Mouse (Mus musculus): ENCODE measurements at regions not wholly inside any gene's neighbourhood (a gene's known extent, or its start where the extent isn't known, plus 50 kb on each side); places are given as distances from the start of the nearest gene placed in this dataset.
"Not testable (repeated sequence)": the region's sequence is repeated elsewhere in the genome, so short reads cannot be mapped to it uniquely, and the experiment has no call there.

DNA sequence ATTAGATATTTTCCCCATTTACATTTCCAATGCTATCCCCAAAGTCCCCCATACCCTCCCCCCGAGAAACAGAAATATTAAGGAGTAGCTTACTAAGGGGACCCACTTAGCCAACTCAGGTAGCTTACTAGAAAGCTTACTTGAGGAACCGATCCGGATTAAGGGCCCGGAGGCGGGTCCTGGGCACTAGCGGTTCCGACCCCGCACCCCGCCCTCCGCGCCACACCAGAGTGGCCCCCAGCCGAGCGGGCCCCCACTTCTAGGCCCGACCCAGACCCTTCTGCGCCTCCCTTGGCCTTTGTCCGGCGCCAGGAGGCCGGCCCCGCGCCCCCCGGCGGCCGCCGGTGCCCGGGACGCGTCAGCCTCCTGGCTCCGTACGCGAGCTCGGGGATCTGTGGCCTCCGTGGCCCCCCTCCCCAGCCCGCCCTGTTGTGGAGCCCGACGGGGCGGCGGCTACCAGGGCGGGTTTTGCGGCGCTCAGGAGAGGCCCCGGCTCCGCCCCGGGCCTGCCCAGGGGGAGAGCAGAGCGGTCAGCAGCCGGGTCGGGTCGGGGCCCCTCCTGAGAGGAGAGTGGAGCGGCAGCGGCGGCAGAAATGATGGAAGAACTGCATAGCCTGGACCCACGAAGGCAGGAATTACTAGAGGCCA is 106.5 kb downstream of the Zfp600 start:
- Histone ChIP-seq H3K4me3 (peak overlapping the region; percentile 46), H3K27ac (replicated peaks) (peak overlapping the region; percentile 57; the same call in 1 of the 2 replicates)
- not testable (repeated sequence) for H3K36me3 ChIP-seq; H3K4me1 ChIP-seq; H3K27me3 ChIP-seq (ENCODE audit: low read depth, poor library complexity, severe bottlenecking); H3K9me3 ChIP-seq (replicated peaks)
- DNase-seq (ENCODE audit: low spot score): peak; percentile 24
- 9% methylated on average over 40 of the region's 51 CpGs for WGBS

DNA sequence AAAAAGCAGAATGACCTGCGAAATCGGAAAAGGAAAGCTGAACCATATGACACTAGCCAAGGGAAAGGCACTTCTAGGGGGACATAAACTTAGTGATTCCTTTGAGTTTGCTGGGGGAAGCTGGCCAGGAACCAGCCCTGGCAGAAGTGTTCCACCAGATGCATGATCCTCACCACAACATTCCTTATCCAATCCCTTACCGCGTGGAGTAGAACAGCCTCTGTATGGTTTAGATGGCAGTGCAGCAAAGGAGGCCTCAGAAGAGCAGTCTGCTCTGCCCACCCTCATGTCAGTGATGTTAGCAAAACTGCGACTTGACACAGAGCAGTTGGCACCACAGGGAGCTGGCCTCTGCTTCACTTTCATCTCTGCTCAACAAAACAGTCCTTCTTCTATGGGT is 107.2 kb downstream of the Zfp600 start:
- H3K9me3 ChIP-seq (replicated peaks); H3K4me1 ChIP-seq; H3K36me3 ChIP-seq; H3K4me3 ChIP-seq; H3K27me3 ChIP-seq (ENCODE audit: low read depth, poor library complexity, severe bottlenecking); DNase-seq (ENCODE audit: low spot score); H3K27ac ChIP-seq (replicated peaks): not testable (repeated sequence)
- WGBS: 62% methylated on average over 2 of the region's 5 CpGs

GRCm38 (mm10) chr4:146270119-146270747 is 113.6 kb downstream of the Zfp600 start:
- WGBS: no CpG with 5 or more reads among the region's 14 CpGs
- not testable (repeated sequence) for H3K27ac ChIP-seq (replicated peaks)

More at GRCm38 (mm10) chr4:146270119-146270747, 113.6 kb downstream of the Zfp600 start:
- not testable (repeated sequence) for H3K4me3 ChIP-seq; DNase-seq (ENCODE audit: low spot score); H3K27me3 ChIP-seq (ENCODE audit: low read depth, poor library complexity, severe bottlenecking); H3K4me1 ChIP-seq; H3K9me3 ChIP-seq (replicated peaks); H3K36me3 ChIP-seq
